Comparison of ENCODE assay signal across 8 mouse cellular contexts in genomic region chr5:66083350-66083749, GRCm38 (mm10).
DNase-seq lines count a peak whose midpoint lies in the region; ATAC-seq lines count a peak whose summit lies in the region.

No protein-coding gene starts in this region.

- no peak overlapping the region for H3K27ac ChIP-seq in heart, embryonic 10.5 days

- no peaks in the 10 kb centered on the region for H3K9me3 ChIP-seq in heart, embryonic 10.5 days

- peak; percentile 51; the same call in 1 of the 2 replicates for ATAC-seq in megakaryocyte-erythroid progenitor cell, adult 5-6 weeks (replicated peaks; ENCODE audit: low FRiP score, low TSS enrichment, poor library complexity, severe bottlenecking)

- WGBS in heart, embryonic 10.5 days, result 47% methylated on average over 7 of the region's 7 CpGs

- DNase-seq in heart, adult 11 months, result peak; percentile 95
- DNase-seq in heart, embryonic 10.5 days (ENCODE audit: low spot score), result no peak
- peak; percentile 49 for DNase-seq in urinary bladder, postnatal 25 days (ENCODE audit: low spot score)
- no peak for DNase-seq in urinary bladder, adult 2 months (ENCODE audit: low spot score)
- DNase-seq in embryo, embryonic 10 days (ENCODE audit: low spot score), result peak; percentile 74
- peak; percentile 49 to 77 for DNase-seq in kidney, adult 8-10 months
- DNase-seq in thymus, postnatal 0 days (ENCODE audit: low spot score), result peak; percentile 74

- no peaks in the 10 kb centered on the region for H3K27me3 ChIP-seq in heart, embryonic 10.5 days (ENCODE audit: insufficient read depth, poor library complexity, severe bottlenecking)

- no peak overlapping the region for H3K4me3 ChIP-seq in heart, embryonic 10.5 days

- H3K4me1 ChIP-seq in heart, embryonic 10.5 days, result no peaks in the 10 kb centered on the region

- H3K36me3 ChIP-seq in heart, embryonic 10.5 days, result no peaks in the 10 kb centered on the region

Comparison
In these comparisons a context has a peak if more than half of its experiments do, and no peak if none do; other contexts are left out.
1. DNase-seq: peak in heart, adult 11 months (single experiment), urinary bladder, postnatal 25 days (single experiment), embryo, embryonic 10 days (single experiment), kidney, adult 8-10 months (2 of 2) and thymus, postnatal 0 days (single experiment); none in heart, embryonic 10.5 days (single experiment) and urinary bladder, adult 2 months (single experiment).